ENCODE assay signal across 23 mouse cellular contexts in the genomic region with DNA sequence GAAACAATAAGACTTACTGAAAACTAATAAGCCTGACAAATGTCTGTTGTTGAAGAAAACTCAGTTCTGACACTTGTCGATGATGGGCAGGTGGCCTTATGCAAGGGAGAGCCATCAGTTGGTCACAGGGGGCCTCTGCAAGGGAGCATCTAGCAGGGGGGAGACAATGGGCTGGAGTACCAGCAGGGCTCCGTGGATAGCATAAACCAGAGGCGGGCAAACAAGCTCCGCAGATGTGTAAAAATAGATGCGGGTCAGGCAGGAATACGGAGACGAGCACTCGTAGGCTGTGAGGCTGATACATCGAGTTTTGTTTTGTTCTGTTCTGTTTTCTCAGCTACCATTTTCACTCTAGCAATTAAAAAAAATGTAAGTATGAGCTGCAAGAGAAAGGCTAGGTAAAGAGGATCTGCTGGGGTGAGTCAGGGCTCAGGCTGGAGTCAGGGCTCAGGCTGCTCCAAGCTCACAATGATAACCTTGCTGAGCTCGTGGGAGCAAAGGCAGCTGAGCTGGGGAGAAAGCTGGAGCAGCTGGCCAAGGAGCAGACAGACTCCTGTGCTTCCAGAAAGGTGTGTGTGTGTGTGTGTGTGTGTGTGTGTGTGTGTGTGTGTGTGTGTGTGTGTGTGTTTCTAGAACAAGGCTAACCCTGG. TPM values are rescaled to one million over a fixed set of nuclear protein-coding genes. Genes with fewer than 3 reads are reported as not detected.
DNase-seq lines count a peak whose midpoint lies in the region; ATAC-seq lines count a peak whose summit lies in the region.
"Had no signal": no experiment of that assay in that cellular context is flagged by ENCODE, and none has a peak within 500 bp of the region (broad histone marks: within the 10 kb centered on the region; RNA-seq: fewer than 3 reads in every experiment).

No protein-coding gene starts in this region.

- ATAC-seq in heart, embryonic 14.5 days (ENCODE audit: insufficient number of reproducible peaks, insufficient read depth, low FRiP score, low read depth): no peak
- no peak for ATAC-seq in hindbrain, embryonic 11.5 days (ENCODE audit: low FRiP score)
- ATAC-seq: activated CD4-positive, CD25-positive, alpha-beta regulatory T cell, adult 4 months; forebrain, embryonic 13.5 days; intestine, embryonic 16.5 days; Patski had no signal

- peaks cover 16% of the 10 kb centered on the region for H3K4me1 ChIP-seq in heart, embryonic 10.5 days
- peaks cover 2 to 7% of the 10 kb centered on the region in 2 experiments; a peak in 2 of 4 replicates for H3K4me1 ChIP-seq in heart, embryonic 14.5 days (ENCODE audit: control insufficient read depth in 2 of 2, insufficient read depth in 2 of 2, low read length in 2 of 2)
- peaks cover 42% of the 10 kb centered on the region for H3K4me1 ChIP-seq in hindbrain, embryonic 10.5 days (replicated peaks)
- no peaks in the 10 kb centered on the region for H3K4me1 ChIP-seq in hindbrain, embryonic 11.5 days (replicated peaks; ENCODE audit: control insufficient read depth, insufficient read depth, low read length)
- H3K4me1 ChIP-seq: hindbrain, embryonic 15.5 days; kidney, embryonic 15.5 days had no signal

- 52% methylated on average over 10 of the region's 10 CpGs for WGBS in heart, embryonic 10.5 days
- WGBS in heart, embryonic 14.5 days: 29% methylated on average over 10 of the region's 10 CpGs
- 67% methylated on average over 10 of the region's 10 CpGs for WGBS in hindbrain, embryonic 10.5 days
- WGBS in hindbrain, embryonic 11.5 days: 69% methylated on average over 10 of the region's 10 CpGs

- H3K9me3 ChIP-seq in heart, embryonic 10.5 days: no peaks in the 10 kb centered on the region
- H3K9me3 ChIP-seq in heart, embryonic 14.5 days (ENCODE audit: control insufficient read depth, low read length): no peaks in the 10 kb centered on the region
- no peaks in the 10 kb centered on the region for H3K9me3 ChIP-seq in hindbrain, embryonic 10.5 days
- H3K9me3 ChIP-seq in hindbrain, embryonic 11.5 days (ENCODE audit: control insufficient read depth, low read length): no peaks in the 10 kb centered on the region
- H3K9me3 ChIP-seq: embryonic facial prominence, embryonic 13.5 days; forebrain, embryonic 13.5 days; hindbrain, embryonic 15.5 days; kidney, embryonic 15.5 days had no signal

- peaks cover 10% of the 10 kb centered on the region; the same call in 1 of the 2 replicates for H3K27me3 ChIP-seq in heart, embryonic 10.5 days (ENCODE audit: insufficient read depth, poor library complexity, severe bottlenecking)
- no peaks in the 10 kb centered on the region for H3K27me3 ChIP-seq in heart, embryonic 14.5 days (ENCODE audit: control insufficient read depth, insufficient read depth, low read length)
- H3K27me3 ChIP-seq in hindbrain, embryonic 10.5 days (ENCODE audit: insufficient read depth, poor library complexity, severe bottlenecking): peaks cover 51% of the 10 kb centered on the region
- peaks cover 2% of the 10 kb centered on the region; the same call in 1 of the 2 replicates for H3K27me3 ChIP-seq in hindbrain, embryonic 11.5 days (ENCODE audit: control insufficient read depth, insufficient read depth, low read length)
- H3K27me3 ChIP-seq: CH12.LX; embryonic facial prominence, embryonic 13.5 days; forebrain, embryonic 13.5 days; hindbrain, embryonic 15.5 days; kidney, embryonic 15.5 days; Patski had no signal

- peak overlapping the region; percentile 49 for H3K4me2 ChIP-seq in heart, embryonic 14.5 days (ENCODE audit: low read length)
- no peak overlapping the region for H3K4me2 ChIP-seq in hindbrain, embryonic 11.5 days (replicated peaks; ENCODE audit: low read depth, low read length)
- H3K4me2 ChIP-seq: embryonic facial prominence, embryonic 13.5 days; forebrain, embryonic 13.5 days; hindbrain, embryonic 15.5 days; kidney, embryonic 15.5 days had no signal

- H3K36me3 ChIP-seq in heart, embryonic 10.5 days: no peaks in the 10 kb centered on the region
- H3K36me3 ChIP-seq in heart, embryonic 14.5 days (ENCODE audit: control insufficient read depth, insufficient read depth, low read length): no peaks in the 10 kb centered on the region
- H3K36me3 ChIP-seq in hindbrain, embryonic 10.5 days: no peaks in the 10 kb centered on the region
- no peaks in the 10 kb centered on the region for H3K36me3 ChIP-seq in hindbrain, embryonic 11.5 days (ENCODE audit: control insufficient read depth, insufficient read depth, low read length)
- H3K36me3 ChIP-seq: embryonic facial prominence, embryonic 13.5 days; hindbrain, embryonic 15.5 days; kidney, embryonic 15.5 days had no signal

- H3K9ac ChIP-seq in heart, embryonic 14.5 days (ENCODE audit: low read length): no peak overlapping the region
- no peak overlapping the region for H3K9ac ChIP-seq in hindbrain, embryonic 11.5 days (ENCODE audit: low read depth, low read length)
- H3K9ac ChIP-seq: embryonic facial prominence, embryonic 13.5 days; forebrain, embryonic 13.5 days; hindbrain, embryonic 15.5 days; kidney, embryonic 15.5 days had no signal

- no peak overlapping the region for H3K4me3 ChIP-seq in heart, embryonic 10.5 days
- peak overlapping the region; percentile 12 to 24; a peak in 2 of 4 replicates for H3K4me3 ChIP-seq in heart, embryonic 14.5 days (ENCODE audit: control insufficient read depth in 1 of 2, insufficient read depth in 1 of 2, low read depth in 1 of 2, low read length in 2 of 2)
- no peak overlapping the region for H3K4me3 ChIP-seq in hindbrain, embryonic 10.5 days
- no peak overlapping the region for H3K4me3 ChIP-seq in hindbrain, embryonic 11.5 days (ENCODE audit: low read depth, low read length)
- H3K4me3 ChIP-seq: embryonic facial prominence, embryonic 13.5 days; forebrain, embryonic 13.5 days; gastrocnemius, adult 2 months; hindbrain, embryonic 15.5 days; kidney, embryonic 15.5 days had no signal

- DNase-seq in heart, embryonic 10.5 days (ENCODE audit: low spot score): peak; percentile 76
- DNase-seq in heart, postnatal 4 days: no peak
- no peak for DNase-seq in heart, adult 9 months (ENCODE audit: low spot score in 2 of 2)
- no peak for DNase-seq in hindbrain, embryonic 10.5 days (ENCODE audit: low spot score)
- DNase-seq in hindbrain, embryonic 11.5 days (ENCODE audit: low spot score): no peak
- DNase-seq in gastrocnemius, postnatal 10 days: no peak
- DNase-seq: adrenal gland, postnatal 14 days; cerebellum, adult 18-20 months; cerebellum, adult 9-11 months; cerebellum, postnatal 36 days; gastrocnemius, adult 2 months; gastrocnemius, postnatal 36 days; kidney, adult 2 months had no signal

- H3K27ac ChIP-seq in heart, embryonic 10.5 days: no peak overlapping the region
- H3K27ac ChIP-seq in heart, embryonic 14.5 days (replicated peaks in 1 of 2; ENCODE audit: control insufficient read depth in 1 of 2, insufficient read depth in 1 of 2, low read depth in 2 of 2, low read length in 2 of 2): no peak overlapping the region
- peak overlapping the region; percentile 75 for H3K27ac ChIP-seq in hindbrain, embryonic 10.5 days
- H3K27ac ChIP-seq in hindbrain, embryonic 11.5 days (ENCODE audit: low read depth, low read length): no peak overlapping the region
- H3K27ac ChIP-seq: embryonic facial prominence, embryonic 13.5 days; forebrain, embryonic 13.5 days; gastrocnemius, adult 2 months; hindbrain, embryonic 15.5 days; kidney, embryonic 15.5 days had no signal

RNA-seq across cellular contexts. Expression of gene Enpp6, which starts 40.3 kb away (rescaled TPM):
- 1.3 TPM in 2 replicates for polyA plus RNA-seq in heart, embryonic 10.5 days (2016; fragmentation: Nextera tagmentation; extraction: Ambion mirVana)
- 10 to 100 TPM in 1 of 2 experiments, 1 to 10 TPM in 1; 9.7 to 11.2 TPM for total RNA-seq in heart, postnatal 4 days (2021)
- polyA plus RNA-seq in heart, embryonic 14.5 days (2014; fragmentation: Nextera tagmentation; extraction: Ambion mirVana): 4.4 and 6.1 TPM in 2 replicates
- polyA plus RNA-seq in hindbrain, embryonic 10.5 days (2016; fragmentation: Nextera tagmentation; extraction: Ambion mirVana): 0.43 and 0.68 TPM in 2 replicates
- polyA plus RNA-seq in hindbrain, embryonic 11.5 days (2014; fragmentation: Nextera tagmentation; extraction: Ambion mirVana): 0.45 and 0.48 TPM in 2 replicates
- total RNA-seq in gastrocnemius, postnatal 10 days (2021): 1 to 10 TPM in 1 of 2 experiments, under 1 TPM in 1; 0.70 to 2.7 TPM
- total RNA-seq: CH12.LX; hematopoietic stem cell, adult 5-6 weeks had no signal

Comparison
In these comparisons a context has a peak if more than half of its experiments do, and no peak if none do; other contexts are left out.
1. H3K4me3 ChIP-seq: peak in heart, embryonic 14.5 days (2 of 2); none in heart, embryonic 10.5 days (single experiment), hindbrain, embryonic 10.5 days (single experiment) and hindbrain, embryonic 11.5 days (single experiment).